Mouse (Mus musculus) forebrain, embryonic 13.5 days (tissue): ENCODE measurements around the gene Pde2a. TPM values are rescaled to one million over a fixed set of nuclear protein-coding genes. Genes with fewer than 3 reads are reported as not detected.
"Not testable (repeated sequence)": the region's sequence is repeated elsewhere in the genome, so short reads cannot be mapped to it uniquely, and the experiment has no call there.

Source experiments
- ATAC-seq: fragments of 200-750 bp; cut with Nextera tagmentation; 2 replicates; pipeline ENCODE4 v1.8.0; 2017
- H3K27ac ChIP-seq: fragments of 300-500 bp; sonication (generic); 2 replicates; pipeline ENCODE4 v1.5.1; 2015; ENCODE audit warnings: inconsistent platforms, mild to moderate bottlenecking, moderate library complexity
- H3K27me3 ChIP-seq: fragments of 300-500 bp; sonication (generic); 2 replicates; pipeline ENCODE4 v1.6.1; 2015; ENCODE audit warnings: mild to moderate bottlenecking, inconsistent platforms
- H3K36me3 ChIP-seq: fragments of 300-500 bp; sonication (generic); 2 replicates; pipeline ENCODE4 v1.6.1; 2015; ENCODE audit warnings: mild to moderate bottlenecking, inconsistent platforms; ENCODE audit not compliant: poor library complexity, severe bottlenecking
- H3K4me1 ChIP-seq: fragments of 300-500 bp; sonication (generic); 2 replicates; pipeline ENCODE4 v1.6.1; 2015; ENCODE audit warnings: inconsistent platforms
- H3K4me2 ChIP-seq: fragments of 300-500 bp; sonication (generic); 2 replicates; pipeline ENCODE4 v1.6.1; 2015; ENCODE audit warnings: inconsistent platforms, mild to moderate bottlenecking, moderate library complexity
- H3K4me3 ChIP-seq: fragments of 300-500 bp; sonication (generic); 2 replicates; pipeline ENCODE4 v1.5.1; 2015; ENCODE audit warnings: mild to moderate bottlenecking, inconsistent platforms
- H3K9ac ChIP-seq: fragments of 300-500 bp; sonication (generic); 2 replicates; pipeline ENCODE4 v1.6.1; 2015; ENCODE audit warnings: mild to moderate bottlenecking, inconsistent platforms
- H3K9me3 ChIP-seq: fragments of 300-500 bp; sonication (generic); replicated peaks from 2 replicates; pipeline ENCODE4 v1.6.1; 2016; ENCODE audit warnings: inconsistent platforms
- WGBS: fragments of 180-500 bp; shearing (Covaris S2); methylation state at CpG from one replicate; pipeline ENCODE4 v1.1.7; 2015; 5-methylcytosine and 5-hydroxymethylcytosine counted together
- polyA plus RNA-seq: library from polyadenylated mRNA; unstranded; fragments of >200 nt; fragmentation: Nextera tagmentation; extraction: Ambion mirVana; gene quantifications from 2 replicates; pipeline ENCODE4 v1.2.1, GENCODE M21; 2015

Gene Pde2a
- polyA plus RNA-seq, 1 experiment from 2014 or later = 26.2 TPM

GRCm38 (mm10) chr7:101538141-101538933 is 116.8 kb downstream of the Pde2a start:
- H3K4me2 ChIP-seq = no peak overlapping the region
- H3K9ac ChIP-seq = no peak overlapping the region
- H3K36me3 ChIP-seq = no peaks in the 10 kb centered on the region
- no peak overlapping the region for H3K4me3 ChIP-seq
- no peaks in the 10 kb centered on the region for H3K27me3 ChIP-seq
- ATAC-seq = no peak
- H3K9me3 ChIP-seq = no peaks in the 10 kb centered on the region
- 58% methylated on average over 14 of the region's 14 CpGs for WGBS
- no peak overlapping the region for H3K27ac ChIP-seq
- peaks cover 3% of the 10 kb centered on the region; the same call in 1 of the 2 replicates for H3K4me1 ChIP-seq

- no peaks in the 10 kb centered on the region for H3K36me3 ChIP-seq
- WGBS = 39% methylated on average over 9 of the region's 9 CpGs
- H3K27ac ChIP-seq = no peak overlapping the region
- H3K9ac ChIP-seq = no peak overlapping the region
- H3K9me3 ChIP-seq = no peaks in the 10 kb centered on the region
- no peak overlapping the region for H3K4me3 ChIP-seq
- H3K4me2 ChIP-seq = no peak overlapping the region
- no peaks in the 10 kb centered on the region for H3K4me1 ChIP-seq
- H3K27me3 ChIP-seq = no peaks in the 10 kb centered on the region
- ATAC-seq = no peak
These were observed 118.3 kb downstream of the Pde2a start for GRCm38 (mm10) chr7:101539774-101540173.

GRCm38 (mm10) chr7:101540684-101541083 is 119.2 kb downstream of the Pde2a start:
- H3K9me3 ChIP-seq = no peaks in the 10 kb centered on the region
- H3K4me1 ChIP-seq = no peaks in the 10 kb centered on the region
- no peak overlapping the region for H3K27ac ChIP-seq
- no peak overlapping the region for H3K9ac ChIP-seq
- H3K4me3 ChIP-seq = no peak overlapping the region
- H3K4me2 ChIP-seq = no peak overlapping the region
- no peaks in the 10 kb centered on the region for H3K27me3 ChIP-seq
- ATAC-seq = no peak
- no peaks in the 10 kb centered on the region for H3K36me3 ChIP-seq
- 85% methylated on average over 5 of the region's 5 CpGs for WGBS

GRCm38 (mm10) chr7:101541132-101541531 is 119.6 kb downstream of the Pde2a start:
- H3K4me1 ChIP-seq = no peaks in the 10 kb centered on the region
- no peak overlapping the region for H3K9ac ChIP-seq
- WGBS = 4% methylated on average over 11 of the region's 11 CpGs
- ATAC-seq = peak; percentile 77
- H3K4me3 ChIP-seq = no peak overlapping the region
- no peaks in the 10 kb centered on the region for H3K9me3 ChIP-seq
- no peaks in the 10 kb centered on the region for H3K27me3 ChIP-seq
- H3K4me2 ChIP-seq = no peak overlapping the region
- no peak overlapping the region for H3K27ac ChIP-seq
- no peaks in the 10 kb centered on the region for H3K36me3 ChIP-seq

GRCm38 (mm10) chr7:101541734-101542133 is 120.2 kb downstream of the Pde2a start:
- H3K36me3 ChIP-seq = no peaks in the 10 kb centered on the region
- no peak overlapping the region for H3K27ac ChIP-seq
- H3K9ac ChIP-seq = no peak overlapping the region
- ATAC-seq = no peak
- no peaks in the 10 kb centered on the region for H3K9me3 ChIP-seq
- 70% methylated on average over 10 of the region's 10 CpGs for WGBS
- no peaks in the 10 kb centered on the region for H3K4me1 ChIP-seq
- no peaks in the 10 kb centered on the region for H3K27me3 ChIP-seq
- H3K4me2 ChIP-seq = no peak overlapping the region
- no peak overlapping the region for H3K4me3 ChIP-seq

- H3K9ac ChIP-seq = no peak overlapping the region
- no peaks in the 10 kb centered on the region for H3K4me1 ChIP-seq
- no peaks in the 10 kb centered on the region for H3K27me3 ChIP-seq
- no peak for ATAC-seq
- 82% methylated on average over 3 of the region's 3 CpGs for WGBS
- no peaks in the 10 kb centered on the region for H3K9me3 ChIP-seq
- no peak overlapping the region for H3K4me2 ChIP-seq
- no peak overlapping the region for H3K4me3 ChIP-seq
- H3K27ac ChIP-seq = no peak overlapping the region
- H3K36me3 ChIP-seq = no peaks in the 10 kb centered on the region
These were observed 126.2 kb downstream of the Pde2a start for GRCm38 (mm10) chr7:101547651-101548050.

- Histone ChIP-seq H3K4me2 (no peak overlapping the region), H3K9ac (no peak overlapping the region), H3K27ac (no peak overlapping the region), H3K4me1 (no peaks in the 10 kb centered on the region), H3K27me3 (no peaks in the 10 kb centered on the region), H3K36me3 (no peaks in the 10 kb centered on the region), H3K9me3 (no peaks in the 10 kb centered on the region), H3K4me3 (no peak overlapping the region)
- 84% methylated on average over 3 of the region's 3 CpGs for WGBS
- no peak for ATAC-seq
These were observed 127.8 kb downstream of the Pde2a start for GRCm38 (mm10) chr7:101549266-101549665.

GRCm38 (mm10) chr7:101550686-101551485 is 129.4 kb downstream of the Pde2a start:
- H3K36me3 ChIP-seq = no peaks in the 10 kb centered on the region
- no peaks in the 10 kb centered on the region for H3K9me3 ChIP-seq
- H3K27ac ChIP-seq = no peak overlapping the region
- ATAC-seq = no peak
- H3K27me3 ChIP-seq = no peaks in the 10 kb centered on the region
- 75% methylated on average over 7 of the region's 7 CpGs for WGBS
- H3K9ac ChIP-seq = no peak overlapping the region
- H3K4me3 ChIP-seq = no peak overlapping the region
- H3K4me2 ChIP-seq = no peak overlapping the region
- H3K4me1 ChIP-seq = no peaks in the 10 kb centered on the region

- Histone ChIP-seq H3K36me3 (no peaks in the 10 kb centered on the region), H3K4me1 (no peaks in the 10 kb centered on the region), H3K27ac (no peak overlapping the region), H3K4me3 (no peak overlapping the region), H3K9ac (no peak overlapping the region), H3K4me2 (no peak overlapping the region), H3K9me3 (no peaks in the 10 kb centered on the region), H3K27me3 (no peaks in the 10 kb centered on the region)
- ATAC-seq = no peak
- 93% methylated on average over 1 of the region's 1 CpGs for WGBS
These were observed 130.0 kb downstream of the Pde2a start for GRCm38 (mm10) chr7:101551530-101551929.

- WGBS = 91% methylated on average over 3 of the region's 3 CpGs
These were observed 134.0 kb downstream of the Pde2a start for GRCm38 (mm10) chr7:101555473-101555872.

GRCm38 (mm10) chr7:101557391-101557790 is 135.9 kb downstream of the Pde2a start:
- no peaks in the 10 kb centered on the region for H3K27me3 ChIP-seq
- no peak for ATAC-seq
- H3K4me2 ChIP-seq = no peak overlapping the region
- no peak overlapping the region for H3K27ac ChIP-seq
- 77% methylated on average over 1 of the region's 1 CpGs for WGBS
- no peaks in the 10 kb centered on the region for H3K4me1 ChIP-seq
- H3K9ac ChIP-seq = no peak overlapping the region
- H3K36me3 ChIP-seq = no peaks in the 10 kb centered on the region
- no peaks in the 10 kb centered on the region for H3K9me3 ChIP-seq
- no peak overlapping the region for H3K4me3 ChIP-seq

More at GRCm38 (mm10) chr7:101555473-101555872, 134.0 kb downstream of the Pde2a start:
- ATAC-seq, H3K9me3 ChIP-seq, H3K36me3 ChIP-seq, H3K4me1 ChIP-seq, H3K9ac ChIP-seq, H3K4me2 ChIP-seq, H3K27ac ChIP-seq, H3K27me3 ChIP-seq, H3K4me3 ChIP-seq: not testable (repeated sequence)

- not testable (repeated sequence) for H3K4me1 ChIP-seq, ATAC-seq, H3K4me3 ChIP-seq, H3K9ac ChIP-seq, H3K9me3 ChIP-seq, H3K27ac ChIP-seq, H3K36me3 ChIP-seq, H3K4me2 ChIP-seq, H3K27me3 ChIP-seq
- WGBS = 76% methylated on average over 5 of the region's 5 CpGs
These were observed 137.9 kb downstream of the Pde2a start for GRCm38 (mm10) chr7:101559393-101559792.
